ENCODE assay signal across 21 mouse cellular contexts in genomic region chr12:50537761-50538160, GRCm38 (mm10).
A peak's percentile ranks its signal among the peaks of the same experiment; 100 is the strongest.
DNase-seq lines count a peak whose midpoint lies in the region; ATAC-seq and TF ChIP-seq lines count a peak whose summit lies in the region.
"Had no signal": no experiment of that assay in that cellular context is flagged by ENCODE, and none has a peak within 500 bp of the region (broad histone marks: within the 10 kb centered on the region; RNA-seq: fewer than 3 reads in every experiment).

No protein-coding gene starts in this region.

- no peak for TF ChIP-seq POLR2A in olfactory bulb, adult 2 months (IDR thresholded peaks at IDR 0.05; ENCODE audit: insufficient read depth, low read depth, low read length)

- H3K36me3 ChIP-seq in forebrain, embryonic 15.5 days, result no peaks in the 10 kb centered on the region
- no peaks in the 10 kb centered on the region for H3K36me3 ChIP-seq in forebrain, postnatal 0 days (ENCODE audit: insufficient read depth)
- H3K36me3 ChIP-seq: embryonic facial prominence, embryonic 12.5 days; forebrain, embryonic 12.5 days; G1E; heart, embryonic 12.5 days; hindbrain, embryonic 10.5 days had no signal

- H3K4me2 ChIP-seq in forebrain, embryonic 15.5 days (replicated peaks), result no peak overlapping the region
- H3K4me2 ChIP-seq in forebrain, postnatal 0 days (ENCODE audit: low read depth), result no peak overlapping the region
- H3K4me2 ChIP-seq: embryonic facial prominence, embryonic 12.5 days; forebrain, embryonic 12.5 days; heart, embryonic 12.5 days; hindbrain, embryonic 14.5 days had no signal

- no peak for TF ChIP-seq CTCF in forebrain, postnatal 0 days (IDR thresholded peaks at IDR 0.05; ENCODE audit: low read depth)
- TF ChIP-seq CTCF in olfactory bulb, adult 2 months (IDR thresholded peaks at IDR 0.05; ENCODE audit: insufficient read depth, low read depth, low read length), result no peak

- 81% methylated on average over 2 of the region's 2 CpGs for WGBS in forebrain, embryonic 15.5 days
- WGBS in forebrain, postnatal 0 days, result 78% methylated on average over 2 of the region's 2 CpGs
- WGBS in olfactory bulb, adult 2 months, result 63% methylated on average over 2 of the region's 2 CpGs

- DNase-seq in forebrain, postnatal 0 days, result no peak
- DNase-seq in frontal cortex, postnatal 36 days (ENCODE audit: low spot score in 2 of 2), result peak; percentile 46 to 52
- no peak for DNase-seq in frontal cortex, postnatal 14 days (ENCODE audit: low spot score in 2 of 2)
- DNase-seq in left cerebral cortex, postnatal 36 days (ENCODE audit: low spot score in 2 of 2), result peak; percentile 39 to 41
- no peak for DNase-seq in left cerebral cortex, postnatal 4 days
- DNase-seq: adrenal gland, adult 8-10 months; adrenal gland, postnatal 36 days; B cell, adult 2 months; cerebellum, adult 11 months; cerebellum, adult 8-10 months; cerebellum, postnatal 14 days; gastrocnemius, postnatal 25 days had no signal

- peaks cover 19% of the 10 kb centered on the region for H3K4me1 ChIP-seq in forebrain, embryonic 15.5 days
- H3K4me1 ChIP-seq in forebrain, postnatal 0 days (ENCODE audit: insufficient read depth), result no peaks in the 10 kb centered on the region
- peaks cover 2% of the 10 kb centered on the region; the same call in 1 of the 2 replicates for H3K4me1 ChIP-seq in olfactory bulb, adult 2 months (ENCODE audit: control insufficient read depth, insufficient read depth, low read length)
- H3K4me1 ChIP-seq: embryonic facial prominence, embryonic 12.5 days; forebrain, embryonic 12.5 days; heart, embryonic 12.5 days; hindbrain, embryonic 10.5 days had no signal

- H3K4me3 ChIP-seq in forebrain, embryonic 15.5 days, result no peak overlapping the region
- no peak overlapping the region for H3K4me3 ChIP-seq in forebrain, postnatal 0 days (ENCODE audit: low read depth, low read length)
- H3K4me3 ChIP-seq in olfactory bulb, adult 2 months (ENCODE audit: insufficient read depth, low read depth, low read length), result no peak overlapping the region
- H3K4me3 ChIP-seq: embryonic facial prominence, embryonic 12.5 days; forebrain, embryonic 12.5 days; heart, embryonic 12.5 days; hindbrain, embryonic 10.5 days had no signal

- no peaks in the 10 kb centered on the region for H3K27me3 ChIP-seq in forebrain, embryonic 15.5 days
- H3K27me3 ChIP-seq in forebrain, postnatal 0 days (ENCODE audit: insufficient read depth, low read length), result no peaks in the 10 kb centered on the region
- H3K27me3 ChIP-seq: embryonic facial prominence, embryonic 12.5 days; forebrain, embryonic 12.5 days; heart, embryonic 12.5 days had no signal

- no peak overlapping the region for H3K9ac ChIP-seq in forebrain, embryonic 15.5 days (replicated peaks)
- no peak overlapping the region for H3K9ac ChIP-seq in forebrain, postnatal 0 days
- H3K9ac ChIP-seq: embryonic facial prominence, embryonic 12.5 days; forebrain, embryonic 12.5 days; heart, embryonic 12.5 days; hindbrain, embryonic 14.5 days had no signal

- no peaks in the 10 kb centered on the region for H3K9me3 ChIP-seq in forebrain, embryonic 15.5 days
- no peaks in the 10 kb centered on the region for H3K9me3 ChIP-seq in forebrain, postnatal 0 days (ENCODE audit: low read length)
- H3K9me3 ChIP-seq: embryonic facial prominence, embryonic 12.5 days; forebrain, embryonic 12.5 days; heart, embryonic 12.5 days; hindbrain, embryonic 10.5 days had no signal

- intact Hi-C loops in left cerebral cortex, postnatal 36 days (cut with DNase I), result no loop called here
- intact Hi-C loops in left cerebral cortex, postnatal 4 days (cut with DNase I), result loop anchor here (10.0 kb wide), 1 partner anchor 223 kb away; no protein-coding TSS in a partner anchor

- peak overlapping the region; percentile 40; the same call in 1 of the 2 replicates for H3K27ac ChIP-seq in forebrain, embryonic 15.5 days (replicated peaks)
- no peak overlapping the region; the same call in 1 of the 2 replicates for H3K27ac ChIP-seq in forebrain, postnatal 0 days (ENCODE audit: low read depth, low read length)
- peak overlapping the region; percentile 45; the same call in 1 of the 2 replicates for H3K27ac ChIP-seq in olfactory bulb, adult 2 months (ENCODE audit: insufficient read depth, low read depth, low read length)
- H3K27ac ChIP-seq: embryonic facial prominence, embryonic 12.5 days; forebrain, embryonic 12.5 days; hindbrain, embryonic 10.5 days; hindbrain, embryonic 14.5 days had no signal

- ATAC-seq in forebrain, embryonic 15.5 days (replicated peaks), result no peak; the same call in 1 of the 2 replicates
- no peak for ATAC-seq in forebrain, postnatal 0 days
- ATAC-seq: CD4-positive, CD25-positive, alpha-beta regulatory T cell, adult 4 months had no signal

Comparison
In these comparisons a context has a peak if more than half of its experiments do, and no peak if none do; other contexts are left out.
1. DNase-seq: peak in frontal cortex, postnatal 36 days (2 of 2) and left cerebral cortex, postnatal 36 days (2 of 2); none in forebrain, postnatal 0 days (single experiment), frontal cortex, postnatal 14 days (0 of 2) and left cerebral cortex, postnatal 4 days (single experiment).